Mouse (Mus musculus): Measurements from ENCODE around the gene Mgrn1. TPM values are rescaled to one million over a fixed set of nuclear protein-coding genes. Genes with fewer than 3 reads are reported as not detected.
A peak's percentile ranks its signal among the peaks of the same experiment; 100 is the strongest.

Mgrn1 gene
- polyA plus RNA-seq, 1 experiment: 29.1 TPM

- no peaks in the 10 kb centered on the region for H3K9me3 ChIP-seq
- peak overlapping the region; percentile 80 for H3K4me3 ChIP-seq (replicated peaks)
- peaks cover 94% of the 10 kb centered on the region for H3K36me3 ChIP-seq (replicated peaks; ENCODE audit: low read length)
- no peaks in the 10 kb centered on the region for H3K27me3 ChIP-seq (replicated peaks)
- peaks cover 67% of the 10 kb centered on the region for H3K4me1 ChIP-seq
- TF ChIP-seq FLI1 (IDR thresholded peaks at IDR 0.05; ENCODE audit: low read length): no peak
- TF ChIP-seq GATA1 (IDR thresholded peaks at IDR 0.05; ENCODE audit: borderline replicate concordance, low read length): no peak
Measured at GRCm38 (mm10) chr16:4913783-4914735, 28.0 kb downstream of the Mgrn1 start.

- H3K36me3 ChIP-seq (replicated peaks; ENCODE audit: low read length): peaks cover 94% of the 10 kb centered on the region
- H3K4me1 ChIP-seq: peaks cover 81% of the 10 kb centered on the region
- TF ChIP-seq GATA1 (IDR thresholded peaks at IDR 0.05; ENCODE audit: borderline replicate concordance, low read length) (no peak), FLI1 (IDR thresholded peaks at IDR 0.05; ENCODE audit: low read length) (no peak)
- H3K27me3 ChIP-seq (replicated peaks): no peaks in the 10 kb centered on the region
- H3K4me3 ChIP-seq (replicated peaks): peak overlapping the region; percentile 42
- no peaks in the 10 kb centered on the region for H3K9me3 ChIP-seq
Measured at GRCm38 (mm10) chr16:4915931-4916330, 29.9 kb downstream of the Mgrn1 start.

- Histone ChIP-seq H3K27me3 (replicated peaks) (no peaks in the 10 kb centered on the region), H3K4me3 (replicated peaks) (no peak overlapping the region), H3K9me3 (no peaks in the 10 kb centered on the region), H3K4me1 (peaks cover 80% of the 10 kb centered on the region), H3K36me3 (replicated peaks; ENCODE audit: low read length) (peaks cover 92% of the 10 kb centered on the region)
- TF ChIP-seq FLI1 (IDR thresholded peaks at IDR 0.05; ENCODE audit: low read length) (no peak), GATA1 (IDR thresholded peaks at IDR 0.05; ENCODE audit: borderline replicate concordance, low read length) (no peak)
Measured at GRCm38 (mm10) chr16:4916608-4917007, 30.6 kb downstream of the Mgrn1 start.

- peaks cover 66% of the 10 kb centered on the region for H3K4me1 ChIP-seq
- TF ChIP-seq FLI1 (IDR thresholded peaks at IDR 0.05; ENCODE audit: low read length) (no peak), GATA1 (IDR thresholded peaks at IDR 0.05; ENCODE audit: borderline replicate concordance, low read length) (no peak)
- H3K36me3 ChIP-seq (replicated peaks; ENCODE audit: low read length): peaks cover 93% of the 10 kb centered on the region
- H3K27me3 ChIP-seq (replicated peaks): no peaks in the 10 kb centered on the region
- no peaks in the 10 kb centered on the region for H3K9me3 ChIP-seq
- peak overlapping the region; percentile 71 for H3K4me3 ChIP-seq (replicated peaks)
Measured at GRCm38 (mm10) chr16:4920556-4920955, 34.5 kb downstream of the Mgrn1 start.

- Histone ChIP-seq H3K27me3 (replicated peaks) (no peaks in the 10 kb centered on the region), H3K9me3 (no peaks in the 10 kb centered on the region), H3K4me1 (peaks cover 63% of the 10 kb centered on the region), H3K4me3 (replicated peaks) (no peak overlapping the region), H3K36me3 (replicated peaks; ENCODE audit: low read length) (peaks cover 94% of the 10 kb centered on the region)
- TF ChIP-seq FLI1 (IDR thresholded peaks at IDR 0.05; ENCODE audit: low read length) (no peak), GATA1 (IDR thresholded peaks at IDR 0.05; ENCODE audit: borderline replicate concordance, low read length) (no peak)
Measured at GRCm38 (mm10) chr16:4922481-4922880, 36.4 kb downstream of the Mgrn1 start.

- H3K27me3 ChIP-seq (replicated peaks): no peaks in the 10 kb centered on the region
- H3K4me1 ChIP-seq: peaks cover 72% of the 10 kb centered on the region
- H3K9me3 ChIP-seq: no peaks in the 10 kb centered on the region
- no peak for TF ChIP-seq FLI1 (IDR thresholded peaks at IDR 0.05; ENCODE audit: low read length)
- TF ChIP-seq GATA1 (IDR thresholded peaks at IDR 0.05; ENCODE audit: borderline replicate concordance, low read length): no peak
- no peak overlapping the region for H3K4me3 ChIP-seq (replicated peaks)
- H3K36me3 ChIP-seq (replicated peaks; ENCODE audit: low read length): peaks cover 94% of the 10 kb centered on the region
Measured at GRCm38 (mm10) chr16:4923996-4924395, 37.9 kb downstream of the Mgrn1 start.

- TF ChIP-seq GATA1 (IDR thresholded peaks at IDR 0.05; ENCODE audit: borderline replicate concordance, low read length): no peak
- no peak for TF ChIP-seq FLI1 (IDR thresholded peaks at IDR 0.05; ENCODE audit: low read length)
- H3K36me3 ChIP-seq (replicated peaks; ENCODE audit: low read length): peaks cover 95% of the 10 kb centered on the region
Measured at GRCm38 (mm10) chr16:4927967-4928366, 41.9 kb downstream of the Mgrn1 start.

GRCm38 (mm10) chr16:4928474-4928873 is 42.4 kb downstream of the Mgrn1 start:
- TF ChIP-seq GATA1 (IDR thresholded peaks at IDR 0.05; ENCODE audit: borderline replicate concordance, low read length): no peak
- no peak for TF ChIP-seq FLI1 (IDR thresholded peaks at IDR 0.05; ENCODE audit: low read length)
- H3K4me1 ChIP-seq: peaks cover 56% of the 10 kb centered on the region
- H3K4me3 ChIP-seq (replicated peaks): no peak overlapping the region
- no peaks in the 10 kb centered on the region for H3K9me3 ChIP-seq
- H3K27me3 ChIP-seq (replicated peaks): no peaks in the 10 kb centered on the region
- H3K36me3 ChIP-seq (replicated peaks; ENCODE audit: low read length): peaks cover 95% of the 10 kb centered on the region

More at GRCm38 (mm10) chr16:4927967-4928366, 41.9 kb downstream of the Mgrn1 start:
- H3K4me3 ChIP-seq (replicated peaks): no peak overlapping the region
- no peaks in the 10 kb centered on the region for H3K27me3 ChIP-seq (replicated peaks)
- H3K4me1 ChIP-seq: peaks cover 56% of the 10 kb centered on the region
- no peaks in the 10 kb centered on the region for H3K9me3 ChIP-seq

GRCm38 (mm10) chr16:4932429-4932828 is 46.4 kb downstream of the Mgrn1 start:
- no peaks in the 10 kb centered on the region for H3K9me3 ChIP-seq
- TF ChIP-seq GATA1 (IDR thresholded peaks at IDR 0.05; ENCODE audit: borderline replicate concordance, low read length) (no peak), FLI1 (IDR thresholded peaks at IDR 0.05; ENCODE audit: low read length) (no peak)
- H3K36me3 ChIP-seq (replicated peaks; ENCODE audit: low read length): peaks cover 93% of the 10 kb centered on the region
- peaks cover 75% of the 10 kb centered on the region for H3K4me1 ChIP-seq
- H3K4me3 ChIP-seq (replicated peaks): no peak overlapping the region
- H3K27me3 ChIP-seq (replicated peaks): no peaks in the 10 kb centered on the region

GRCm38 (mm10) chr16:4935430-4935829 is 49.4 kb downstream of the Mgrn1 start:
- Histone ChIP-seq H3K4me1 (peaks cover 89% of the 10 kb centered on the region), H3K9me3 (no peaks in the 10 kb centered on the region), H3K27me3 (replicated peaks) (no peaks in the 10 kb centered on the region), H3K36me3 (replicated peaks; ENCODE audit: low read length) (peaks cover 89% of the 10 kb centered on the region), H3K4me3 (replicated peaks) (peak overlapping the region; percentile 86)
- no peak for TF ChIP-seq GATA1 (IDR thresholded peaks at IDR 0.05; ENCODE audit: borderline replicate concordance, low read length)
- TF ChIP-seq FLI1 (IDR thresholded peaks at IDR 0.05; ENCODE audit: low read length): no peak
